Mouse (Mus musculus) midbrain, embryonic 11.5 days (tissue): ENCODE results near the gene Disp1. TPM values are rescaled to one million over a fixed set of nuclear protein-coding genes. Genes with fewer than 3 reads are reported as not detected.

Experiments
- ATAC-seq: fragments of 200-750 bp; cut with Nextera tagmentation; 2 replicates; pipeline ENCODE4 v1.8.0; 2017; ENCODE audit warnings: moderate TSS enrichment, moderate library complexity; ENCODE audit not compliant: low FRiP score
- DNase-seq: peaks from one replicate; pipeline ENCODE4 v3.0.0; 2015; ENCODE audit warnings: low spot score; ENCODE audit errors: missing footprints
- H3K27ac ChIP-seq: fragments of 300-500 bp; sonication (generic); 2 replicates; pipeline ENCODE4 v1.5.1; 2014; ENCODE audit warnings: low read depth, low read length
- H3K27me3 ChIP-seq: fragments of 300-500 bp; sonication (generic); 2 replicates; pipeline ENCODE4 v1.6.1; 2014; ENCODE audit warnings: mild to moderate bottlenecking, low read length, moderate library complexity, mixed read lengths; ENCODE audit not compliant: control insufficient read depth, insufficient read depth
- H3K36me3 ChIP-seq: fragments of 300-500 bp; sonication (generic); 2 replicates; pipeline ENCODE4 v1.6.1; 2014; ENCODE audit warnings: mild to moderate bottlenecking, low read length, moderate library complexity, mixed read lengths; ENCODE audit not compliant: control insufficient read depth, insufficient read depth
- H3K4me1 ChIP-seq: fragments of 300-500 bp; sonication (generic); 2 replicates; pipeline ENCODE4 v1.6.1; 2014; ENCODE audit warnings: low read length; ENCODE audit not compliant: control insufficient read depth, insufficient read depth
- H3K4me2 ChIP-seq: fragments of 300-500 bp; sonication (generic); 2 replicates; pipeline ENCODE4 v1.6.1; 2014; ENCODE audit warnings: mild to moderate bottlenecking, moderate library complexity
- H3K4me3 ChIP-seq: fragments of 300-500 bp; sonication (generic); 2 replicates; pipeline ENCODE4 v1.5.1; 2014; ENCODE audit warnings: low read depth, low read length
- H3K9ac ChIP-seq: fragments of 300-500 bp; sonication (generic); 2 replicates; pipeline ENCODE4 v1.6.1; 2014; ENCODE audit warnings: low read length
- H3K9me3 ChIP-seq: fragments of 300-500 bp; sonication (generic); 2 replicates; pipeline ENCODE4 v1.6.1; 2016; ENCODE audit warnings: low read length; ENCODE audit not compliant: control insufficient read depth
- WGBS: fragments of 180-500 bp; shearing (Covaris S2); extraction: QIAGEN DNeasy Blood & Tissue Kit; methylation state at CpG from one replicate; pipeline ENCODE4 v1.1.7; 2014; 5-methylcytosine and 5-hydroxymethylcytosine counted together
- microRNA-seq: library from miRNA; unstranded; fragments of <30 nt; microRNA quantifications from one replicate; pipeline ENCODE4, GENCODE M21; 2017
- polyA plus RNA-seq: library from polyadenylated mRNA; unstranded; fragments of >200 nt; fragmentation: Nextera tagmentation; extraction: Ambion mirVana; gene quantifications from 2 replicates; pipeline ENCODE4 v1.2.1, GENCODE M21; 2014

Disp1 gene
- polyA plus RNA-seq, 1 experiment from 2014 or later, result 8.8 TPM

- Histone ChIP-seq H3K27me3 (peaks cover 3% of the 10 kb centered on the region; the same call in 1 of the 2 replicates), H3K9ac (no peak overlapping the region), H3K4me1 (0 out of 2 replicates have a peak, but pooled peaks cover 2% of the 10 kb centered on the region), H3K36me3 (no peaks in the 10 kb centered on the region), H3K4me2 (no peak overlapping the region), H3K9me3 (no peaks in the 10 kb centered on the region), H3K4me3 (no peak overlapping the region), H3K27ac (no peak overlapping the region)
- ATAC-seq (no peak), DNase-seq (no peak)
- WGBS, result 86% methylated on average over 13 of the region's 13 CpGs
Observed at GRCm38 (mm10) chr1:183043161-183043812, 178.0 kb downstream of the Disp1 start.

- Histone ChIP-seq H3K9me3 (no peaks in the 10 kb centered on the region), H3K27me3 (no peaks in the 10 kb centered on the region; the same call in 1 of the 2 replicates)
- ATAC-seq, result no peak
Observed at GRCm38 (mm10) chr1:183041703-183042102, 179.6 kb downstream of the Disp1 start.

GRCm38 (mm10) chr1:183040847-183041382 lies 180.4 kb downstream of the Disp1 start:
- H3K4me2 ChIP-seq, result no peak overlapping the region
- H3K4me3 ChIP-seq, result no peak overlapping the region
- H3K9ac ChIP-seq, result no peak overlapping the region
- no peaks in the 10 kb centered on the region for H3K9me3 ChIP-seq
- H3K27ac ChIP-seq, result no peak overlapping the region
- ATAC-seq, result no peak
- H3K36me3 ChIP-seq, result no peaks in the 10 kb centered on the region
- H3K27me3 ChIP-seq, result no peaks in the 10 kb centered on the region; the same call in 1 of the 2 replicates
- 87% methylated on average over 11 of the region's 11 CpGs for WGBS
- no peaks in the 10 kb centered on the region for H3K4me1 ChIP-seq
- no peak for DNase-seq

More at GRCm38 (mm10) chr1:183041703-183042102, 179.6 kb downstream of the Disp1 start:
- WGBS, result 92% methylated on average over 6 of the region's 7 CpGs
- DNase-seq, result no peak
- no peak overlapping the region for H3K4me3 ChIP-seq
- H3K36me3 ChIP-seq, result no peaks in the 10 kb centered on the region
- H3K9ac ChIP-seq, result no peak overlapping the region
- H3K27ac ChIP-seq, result no peak overlapping the region
- 0 out of 2 replicates have a peak, but pooled peaks cover under 1% of the 10 kb centered on the region for H3K4me1 ChIP-seq
- no peak overlapping the region for H3K4me2 ChIP-seq

- H3K4me3 ChIP-seq, result no peak overlapping the region
- no peak for ATAC-seq
- H3K27ac ChIP-seq, result no peak overlapping the region
- no peak for DNase-seq
- H3K4me1 ChIP-seq, result no peaks in the 10 kb centered on the region
- H3K4me2 ChIP-seq, result no peak overlapping the region
- no peaks in the 10 kb centered on the region; the same call in 1 of the 2 replicates for H3K27me3 ChIP-seq
- H3K36me3 ChIP-seq, result no peaks in the 10 kb centered on the region
- H3K9ac ChIP-seq, result no peak overlapping the region
- H3K9me3 ChIP-seq, result no peaks in the 10 kb centered on the region
- 50% methylated on average over 6 of the region's 6 CpGs for WGBS
Observed at GRCm38 (mm10) chr1:183039881-183040708, 181.2 kb downstream of the Disp1 start.

GRCm38 (mm10) chr1:183039404-183039803 lies 181.9 kb downstream of the Disp1 start:
- DNase-seq (no peak), ATAC-seq (no peak)
- no peak overlapping the region for H3K4me3 ChIP-seq
- no peaks in the 10 kb centered on the region for H3K27me3 ChIP-seq
- no peak overlapping the region for H3K27ac ChIP-seq
- H3K36me3 ChIP-seq, result no peaks in the 10 kb centered on the region
- no peaks in the 10 kb centered on the region for H3K4me1 ChIP-seq
- WGBS, result 82% methylated on average over 7 of the region's 7 CpGs
- no peak overlapping the region for H3K4me2 ChIP-seq
- H3K9me3 ChIP-seq, result no peaks in the 10 kb centered on the region
- H3K9ac ChIP-seq, result no peak overlapping the region

Small RNAs within 50 kb of the gene (microRNA-seq; reads per million reads assigned to microRNA genes)
- not detected for gene Gm24975

Other genes starting within 250 kb of the Disp1 start
- 32.9 and 37.8 TPM in 2 replicates for gene Aida, start 75.1 kb upstream of the Disp1 start, polyA plus RNA-seq
- gene Brox, start 75.7 kb upstream of the Disp1 start, polyA plus RNA-seq, result 64.6 and 81.3 TPM in 2 replicates
- gene Mia3, start 148.0 kb upstream of the Disp1 start, polyA plus RNA-seq, result 97.2 and 103 TPM in 2 replicates
- 17.0 and 20.9 TPM in 2 replicates for gene Taf1a, start 167.5 kb upstream of the Disp1 start, polyA plus RNA-seq
- 0.11 and 0.18 TPM in 2 replicates for gene Hhipl2, start 196.7 kb upstream of the Disp1 start, polyA plus RNA-seq